Mouse (Mus musculus): ENCODE measurements around the gene Sema6b. TPM values are rescaled to one million over a fixed set of nuclear protein-coding genes. Genes with fewer than 3 reads are reported as not detected.
"Not testable (repeated sequence)": the region's sequence is repeated elsewhere in the genome, so short reads cannot be mapped to it uniquely, and the experiment has no call there.

The Sema6b gene
- total RNA-seq, 2 experiments from 2014 or later = 9.8 to 12.1 TPM

DNA sequence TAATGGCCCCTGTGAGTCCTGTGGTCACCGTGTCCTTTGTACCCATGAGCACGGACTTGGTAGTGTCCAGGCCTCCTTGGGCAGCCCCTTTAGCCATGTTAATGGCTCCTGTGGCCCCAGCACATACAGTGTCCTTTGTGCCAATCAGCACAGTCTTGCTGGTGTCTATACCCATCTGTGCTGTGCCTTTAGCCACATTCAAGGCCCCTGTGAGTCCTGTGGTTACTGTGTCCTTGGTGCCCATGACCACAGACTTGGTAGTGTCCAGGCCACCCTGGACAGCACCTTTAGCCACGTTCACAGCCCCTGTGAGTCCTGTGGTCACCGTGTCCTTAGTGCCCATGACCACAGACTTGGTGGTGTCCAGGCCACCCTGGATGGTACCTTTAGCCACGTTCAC lies 35.3 kb downstream of the Sema6b start:
- DNase-seq; intact Hi-C loops (cut with DNase I; ENCODE audit: low total_unique reads): not testable (repeated sequence)

- intact Hi-C loops (cut with DNase I; ENCODE audit: low total_unique reads) = no loop called here
- no peak for DNase-seq
Observed at GRCm38 (mm10) chr17:56103465-56104285, 36.5 kb downstream of the Sema6b start.

DNA sequence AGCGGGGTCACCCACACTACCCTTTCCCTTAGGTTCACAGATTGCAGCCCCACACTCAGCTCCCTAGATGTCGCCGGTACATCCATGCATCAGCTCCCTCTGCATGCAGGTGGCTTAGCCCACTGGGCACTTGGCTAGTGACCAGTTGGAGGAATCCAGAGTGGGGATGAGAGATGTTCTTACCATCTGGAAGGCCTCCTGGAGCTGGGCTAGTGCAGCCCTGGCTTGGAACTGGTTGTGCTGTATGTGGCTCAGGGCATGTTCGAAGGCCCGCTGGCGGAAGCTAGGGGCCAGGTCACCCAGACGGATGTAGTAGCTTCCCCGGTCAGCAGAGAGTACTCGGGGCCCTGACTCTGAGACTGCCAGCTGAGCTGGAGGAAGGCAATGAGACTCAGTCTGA lies 37.2 kb downstream of the Sema6b start:
- DNase-seq = peak; percentile 42
- intact Hi-C loops (cut with DNase I; ENCODE audit: low total_unique reads) = no loop called here

- intact Hi-C loops (cut with DNase I; ENCODE audit: low total_unique reads) = no loop called here
- peak; percentile 7 for DNase-seq
Observed at GRCm38 (mm10) chr17:56102158-56102557, 38.0 kb downstream of the Sema6b start.

- DNase-seq = peak; percentile 49
- intact Hi-C loops (cut with DNase I; ENCODE audit: low total_unique reads) = no loop called here
Observed at GRCm38 (mm10) chr17:56100811-56101210, 39.3 kb downstream of the Sema6b start.

GRCm38 (mm10) chr17:56098711-56099572 lies 41.2 kb downstream of the Sema6b start:
- intact Hi-C loops (cut with DNase I; ENCODE audit: low total_unique reads) = no loop called here
- DNase-seq = peak; percentile 65

- intact Hi-C loops (cut with DNase I; ENCODE audit: low total_unique reads) = no loop called here
- DNase-seq = peak; percentile 5
Observed at GRCm38 (mm10) chr17:56098180-56098579, 42.0 kb downstream of the Sema6b start.

DNA sequence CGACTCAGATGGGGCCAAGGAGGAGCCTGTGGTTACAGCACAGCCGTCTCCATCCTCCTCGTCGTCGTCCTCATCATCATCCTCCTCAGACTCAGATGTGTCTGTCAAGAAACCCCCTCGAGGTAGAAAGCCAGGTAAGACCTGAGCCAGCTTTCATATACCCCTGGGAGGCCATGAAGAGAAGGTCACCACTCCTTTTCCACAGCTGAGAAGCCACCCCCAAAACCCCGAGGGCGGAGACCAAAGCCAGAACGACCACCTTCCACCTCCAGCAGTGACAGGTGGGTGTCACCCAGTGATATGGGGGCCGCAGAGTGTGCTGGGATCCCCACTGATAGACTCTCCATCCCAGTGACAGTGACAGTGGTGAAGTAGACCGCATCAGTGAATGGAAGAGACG lies 43.3 kb downstream of the Sema6b start:
- no peak for DNase-seq

DNA sequence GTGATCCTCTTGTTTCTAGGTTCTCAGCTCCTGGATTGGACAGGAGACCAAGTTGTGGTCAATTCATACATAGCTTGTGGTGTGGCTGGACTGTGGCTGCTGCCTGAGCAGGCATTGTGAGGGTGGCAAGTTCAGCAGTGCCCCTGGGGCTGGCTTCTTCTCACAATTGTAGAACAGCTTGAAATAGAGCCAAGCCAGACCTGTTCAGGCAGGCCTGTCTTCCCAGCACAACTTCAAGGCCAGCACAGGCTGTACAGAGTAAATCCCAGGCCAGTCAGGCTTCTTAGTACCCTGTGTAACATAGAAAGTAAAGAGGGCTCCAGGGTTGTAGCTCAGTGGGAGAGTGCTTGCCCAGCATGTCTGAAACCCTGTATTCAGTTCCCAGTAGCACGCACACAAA lies 47.3 kb downstream of the Sema6b start:
- intact Hi-C loops (cut with DNase I; ENCODE audit: low total_unique reads) = no loop called here
- no peak for DNase-seq

More for the DNA sequence above, 43.3 kb downstream of the Sema6b start:
- intact Hi-C loops (cut with DNase I; ENCODE audit: low total_unique reads) = no loop called here

DNA sequence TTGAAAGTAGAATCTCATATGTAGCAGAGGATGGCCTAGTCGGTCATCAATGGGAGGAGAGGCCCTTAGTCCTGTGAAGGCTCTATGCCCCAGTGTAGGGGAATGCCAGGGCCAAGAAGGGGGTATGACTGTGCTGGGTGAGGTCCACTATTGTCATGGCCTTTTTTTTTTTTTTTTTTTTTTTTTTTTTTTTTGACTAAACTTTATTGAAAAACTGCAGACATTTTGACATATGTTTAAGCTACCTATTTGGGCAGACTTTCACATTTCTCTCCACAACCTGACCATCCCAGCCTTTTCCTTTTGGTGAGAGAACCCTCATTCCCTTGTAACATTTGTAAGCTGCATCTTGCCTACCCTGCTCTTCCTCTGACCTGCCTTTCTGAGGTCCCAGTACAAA lies 47.8 kb downstream of the Sema6b start:
- no peak for DNase-seq
- intact Hi-C loops (cut with DNase I; ENCODE audit: low total_unique reads) = no loop called here

DNA sequence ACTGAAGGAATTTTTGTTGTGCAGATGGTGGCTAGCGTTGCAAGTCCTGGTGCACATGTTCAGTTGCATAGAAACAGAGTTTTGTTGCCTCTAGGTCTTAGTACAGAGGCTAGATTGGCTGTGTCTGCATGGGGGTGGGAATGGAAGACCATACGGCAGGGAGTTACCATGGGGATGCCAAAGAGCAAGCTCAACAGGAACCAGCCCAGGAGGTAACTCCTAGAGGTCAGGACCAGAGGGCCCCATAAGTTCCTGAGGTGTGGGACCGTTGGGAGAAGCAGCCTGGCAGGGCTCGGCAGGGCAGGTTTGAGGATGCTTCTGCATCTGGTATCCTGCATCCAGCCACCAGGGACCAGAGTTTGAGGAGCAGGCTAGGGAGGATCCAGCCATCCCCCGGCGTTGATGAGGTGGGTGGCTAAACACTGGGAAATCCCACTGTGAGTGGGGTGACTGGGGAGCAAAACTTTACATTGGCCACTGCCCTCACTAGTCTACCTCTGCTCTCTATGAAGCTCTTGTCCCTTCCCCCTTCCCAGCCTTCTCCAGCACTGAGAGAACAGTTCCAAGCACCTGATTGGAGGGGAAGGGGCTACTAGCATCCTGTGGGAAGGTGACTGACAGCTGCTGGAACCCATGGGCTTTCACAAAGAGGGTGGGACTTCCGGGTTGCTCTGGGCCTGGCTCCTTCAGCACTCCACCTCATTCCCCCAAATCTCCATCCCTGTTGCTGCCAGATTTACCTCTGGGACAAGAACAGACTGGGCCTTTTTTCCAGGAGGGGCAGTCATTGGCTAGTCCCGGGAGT lies 59.2 kb downstream of the Sema6b start:
- intact Hi-C loops (cut with DNase I; ENCODE audit: low total_unique reads) = no loop called here
- no peak for DNase-seq

- DNase-seq = no peak
- intact Hi-C loops (cut with DNase I; ENCODE audit: low total_unique reads) = no loop called here
Observed at GRCm38 (mm10) chr17:56079921-56080320, 60.2 kb downstream of the Sema6b start.

GRCm38 (mm10) chr17:56078880-56079795 lies 61.0 kb downstream of the Sema6b start, which contains the start of gene Hdgfl2:
TSS of gene Hdgfl2 (plus strand) at chr17:56079634.
- intact Hi-C loops (cut with DNase I; ENCODE audit: low total_unique reads) = no loop called here
- peak; percentile 100 for DNase-seq

DNA sequence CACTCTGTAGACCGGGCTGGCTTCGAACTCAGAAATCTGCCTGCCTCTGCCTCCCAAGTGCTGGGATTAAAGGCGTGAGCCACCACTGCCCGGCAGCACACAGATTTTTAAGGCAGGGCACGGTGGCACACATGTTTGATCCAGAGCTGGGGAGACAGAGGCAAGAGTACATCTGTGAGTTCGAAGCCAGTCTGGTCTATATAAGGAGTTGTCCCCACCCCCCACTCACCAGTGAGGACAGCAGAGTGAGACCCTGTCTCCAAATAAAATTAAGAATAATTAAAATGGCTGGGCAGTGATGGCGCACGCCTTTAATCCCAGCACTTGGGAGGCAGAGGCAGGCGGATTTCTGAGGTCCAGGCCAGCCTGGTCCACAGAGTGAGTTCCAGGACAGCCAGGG lies 61.8 kb downstream of the Sema6b start:
- DNase-seq; intact Hi-C loops (cut with DNase I; ENCODE audit: low total_unique reads): not testable (repeated sequence)

DNA sequence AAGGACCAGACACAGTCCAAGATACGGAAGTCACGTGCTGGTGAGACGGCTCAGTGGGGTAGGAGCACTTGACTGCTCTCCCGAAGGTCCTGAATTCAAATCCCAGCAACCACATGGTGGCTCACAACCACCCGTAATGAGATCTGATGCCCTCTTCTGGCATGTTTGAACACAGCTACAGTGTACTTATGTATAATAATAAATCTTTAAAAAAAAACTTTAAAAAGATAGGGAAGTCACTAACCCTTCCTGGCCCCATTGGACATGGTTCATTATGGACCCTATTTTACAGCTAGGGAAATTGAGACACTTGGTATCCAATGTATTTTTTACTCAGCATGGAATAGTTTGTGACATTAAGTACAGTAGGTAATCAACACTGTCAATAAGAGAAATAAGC lies 62.6 kb downstream of the Sema6b start:
- no peak for DNase-seq
- intact Hi-C loops (cut with DNase I; ENCODE audit: low total_unique reads) = no loop called here

GRCm38 (mm10) chr17:56074827-56075208 lies 65.3 kb downstream of the Sema6b start, which contains the start of gene Ubxn6:
TSS of gene Ubxn6 (minus strand) at chr17:56075028.
- peak; percentile 99 for DNase-seq
- intact Hi-C loops (cut with DNase I; ENCODE audit: low total_unique reads) = no loop called here

DNA sequence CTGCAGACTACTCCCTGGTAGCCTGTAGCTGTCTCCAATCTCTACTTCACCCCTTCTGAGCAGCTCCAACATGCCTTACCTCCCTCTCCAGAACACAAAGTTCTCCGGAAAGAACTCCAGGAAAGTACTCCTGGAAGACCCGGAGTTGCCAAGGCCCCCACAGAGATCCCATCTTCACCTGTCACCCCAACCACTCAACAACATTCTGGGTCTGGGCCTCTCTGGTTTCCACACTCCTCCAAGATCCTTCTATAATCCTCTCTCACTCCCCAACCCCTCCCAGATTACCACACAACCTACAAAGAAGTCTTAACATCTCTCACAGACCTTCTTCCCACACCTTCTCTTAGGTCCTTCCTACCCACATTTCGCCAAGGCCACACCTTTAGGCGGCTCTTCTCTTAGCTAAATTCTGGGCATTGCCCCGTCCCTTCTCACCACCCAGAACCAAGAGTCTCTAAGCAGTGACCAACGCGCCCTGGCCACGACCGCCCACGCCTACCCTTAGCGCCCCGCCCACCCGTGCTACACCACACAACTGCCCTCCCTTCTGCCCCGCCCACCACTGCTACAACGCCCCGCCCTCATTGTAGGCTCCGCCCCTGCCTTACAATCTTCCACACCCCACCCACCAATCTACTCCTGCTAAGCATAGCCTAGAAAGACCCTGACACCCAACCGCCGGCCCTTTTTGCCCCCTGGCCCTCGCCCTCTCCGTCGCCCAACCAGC lies 65.9 kb downstream of the Sema6b start:
- intact Hi-C loops (cut with DNase I; ENCODE audit: low total_unique reads) = no loop called here
- DNase-seq = peak; percentile 88
